Mouse (Mus musculus) stomach, postnatal 0 days (tissue): ENCODE measurements around the gene Snupn.

Experiments used
- CTCF ChIP-seq: IDR thresholded peaks from 2 replicates; pipeline ENCODE4 v1.5.1; 2016; ENCODE audit warnings: antibody characterized with exemption, low read depth, mild to moderate bottlenecking, moderate library complexity
- EP300 ChIP-seq: optimal IDR thresholded peaks from 2 replicates; pipeline ENCODE3; 2016; ENCODE audit warnings: antibody characterized with exemption

DNA sequence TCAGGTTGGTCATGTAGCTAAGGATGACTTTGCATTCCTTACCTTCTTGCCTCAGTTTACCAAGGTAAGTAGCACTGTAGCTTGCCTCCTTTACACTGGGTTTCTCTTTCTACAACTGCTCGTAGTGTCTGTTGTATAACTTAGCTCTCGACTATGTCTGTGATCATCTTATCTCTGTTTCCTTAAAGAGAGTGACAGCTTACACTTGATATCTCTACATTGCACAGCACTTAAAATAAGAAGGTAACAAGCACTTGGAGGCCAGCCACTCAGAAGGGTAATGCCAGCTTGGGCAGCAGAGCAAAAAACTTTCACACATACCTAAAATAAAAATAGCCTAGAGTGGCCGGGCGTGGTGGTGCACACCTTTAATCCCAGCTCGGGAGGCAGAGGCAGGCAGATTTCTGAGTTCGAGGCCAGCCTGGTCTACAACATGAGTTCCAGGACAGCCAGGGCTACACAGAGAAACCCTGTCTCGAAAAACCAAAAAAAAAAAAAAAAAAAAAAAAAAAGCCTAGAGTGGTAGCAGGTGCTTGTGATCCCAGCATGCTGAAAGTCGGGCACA lies 23.4 kb downstream of the Snupn start:
- TF ChIP-seq CTCF (no peak), EP300 (no peak)
